Mouse (Mus musculus) adrenal gland (tissue): ENCODE data around the gene 2610318N02Rik.

Source experiments
- microRNA-seq, 2 experiments: library from miRNA; unstranded; fragments of <30 nt; microRNA quantifications; one replicate each; pipeline ENCODE4; 2019

Gene 2610318N02Rik

Small RNA genes lying within 50 kb of the gene (microRNA-seq; reads per million reads assigned to microRNA genes)
- 144 to 268 reads per million in 2 experiments for gene Mir130b
- 3.4 to 3.7 reads per million in 2 experiments for gene Mir301b
